9 mouse cellular contexts compared by ENCODE assay signal in genomic region chrX:42336772-42337171, GRCm38 (mm10).
"Had no signal": no experiment of that assay in that cellular context is flagged by ENCODE, and none has a peak within 500 bp of the region (broad histone marks: within the 10 kb centered on the region; RNA-seq: fewer than 3 reads in every experiment).

No protein-coding gene starts in this region.

- ATAC-seq: lung, postnatal 0 days; midbrain, embryonic 13.5 days; midbrain, embryonic 15.5 days had no signal

- DNase-seq: lung, adult 2 months; lung, postnatal 14 days; lung, postnatal 36 days; right cerebral cortex, postnatal 14 days; thymus, adult 2 months; thymus, postnatal 36 days had no signal
